Mouse (Mus musculus): ENCODE data around the gene Ctcf. TPM values are rescaled to one million over a fixed set of nuclear protein-coding genes. Genes with fewer than 3 reads are reported as not detected.
A peak's percentile ranks its signal among the peaks of the same experiment; 100 is the strongest.

Ctcf gene
- polyA plus RNA-seq, 1 experiment, result 69.7 TPM

DNA sequence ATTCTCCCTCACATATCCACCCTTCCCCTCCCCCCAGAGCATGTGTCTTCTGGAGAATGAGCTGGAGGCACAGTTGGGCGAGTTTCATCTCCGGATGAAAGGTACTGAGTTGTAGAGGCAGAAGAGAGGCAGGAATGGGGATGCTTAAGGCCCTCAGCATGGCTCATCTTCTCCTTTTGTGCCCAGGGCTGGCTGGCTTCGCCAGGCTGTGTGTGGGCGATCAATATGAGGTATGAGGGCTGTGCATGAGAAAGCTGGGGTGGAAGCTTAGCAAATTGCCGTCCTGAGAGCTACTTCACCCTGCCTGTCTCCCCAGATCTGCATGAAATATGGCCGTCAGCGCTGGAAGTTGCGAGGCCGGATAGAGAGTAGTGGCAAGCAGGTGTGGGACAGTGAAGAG lies 20.4 kb upstream of the Ctcf start:
- no peak overlapping the region for H3K27ac ChIP-seq (ENCODE audit: insufficient read depth, low read length)
- no peaks in the 10 kb centered on the region; the same call in 1 of the 2 replicates for H3K4me1 ChIP-seq (ENCODE audit: control insufficient read depth, insufficient read depth, low read length)
- no peak overlapping the region for H3K4me3 ChIP-seq (ENCODE audit: insufficient read depth, low read length)
- no peak for TF ChIP-seq CTCF (IDR thresholded peaks at IDR 0.05; ENCODE audit: borderline replicate concordance, insufficient read depth, low read length)

DNA sequence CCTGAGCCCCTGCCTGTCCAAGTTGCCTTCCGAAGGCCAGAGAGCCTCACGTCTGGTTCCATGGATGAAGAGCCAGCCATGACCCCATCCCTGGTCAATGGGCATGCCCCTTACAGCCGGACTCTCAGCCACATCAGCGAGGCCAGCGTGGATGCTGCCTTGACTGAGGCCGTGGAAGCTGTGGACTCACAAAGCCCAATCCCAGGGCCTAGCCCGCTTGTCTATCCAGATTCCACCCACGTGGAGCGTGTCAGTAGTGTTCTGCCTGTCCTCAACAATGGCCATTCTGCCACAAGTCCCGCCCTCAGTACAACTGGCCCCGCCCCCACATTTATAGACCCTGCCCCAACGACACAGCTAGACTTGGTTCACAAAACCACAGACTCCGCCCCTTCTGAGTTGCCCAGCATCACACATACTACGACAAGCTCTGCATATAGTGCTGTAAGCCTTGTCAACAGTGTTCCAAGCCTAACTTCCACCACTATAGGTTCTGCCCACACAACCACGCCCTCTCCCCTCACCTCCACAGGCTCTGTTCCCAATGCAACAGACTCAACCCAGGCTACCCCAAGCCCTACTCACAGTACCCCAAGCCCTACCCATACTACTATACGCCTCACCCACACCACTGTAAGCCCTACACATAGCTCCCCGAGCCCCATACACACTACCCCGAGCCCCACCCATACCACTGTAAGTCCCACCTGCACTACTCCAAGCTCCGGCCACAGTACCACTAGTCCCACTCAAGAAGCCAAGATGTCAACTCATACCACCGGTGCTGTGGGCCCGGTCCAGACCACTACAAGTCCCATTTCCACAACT lies 18.7 kb upstream of the Ctcf start:
- Histone ChIP-seq H3K4me3 (ENCODE audit: insufficient read depth, low read length) (no peak overlapping the region), H3K27ac (ENCODE audit: insufficient read depth, low read length) (no peak overlapping the region), H3K4me1 (ENCODE audit: control insufficient read depth, insufficient read depth, low read length) (no peaks in the 10 kb centered on the region)
- TF ChIP-seq POLR2A (IDR thresholded peaks at IDR 0.05; ENCODE audit: low read depth, low read length), result no peak
- no peak for TF ChIP-seq CTCF (IDR thresholded peaks at IDR 0.05; ENCODE audit: borderline replicate concordance, insufficient read depth, low read length)

DNA sequence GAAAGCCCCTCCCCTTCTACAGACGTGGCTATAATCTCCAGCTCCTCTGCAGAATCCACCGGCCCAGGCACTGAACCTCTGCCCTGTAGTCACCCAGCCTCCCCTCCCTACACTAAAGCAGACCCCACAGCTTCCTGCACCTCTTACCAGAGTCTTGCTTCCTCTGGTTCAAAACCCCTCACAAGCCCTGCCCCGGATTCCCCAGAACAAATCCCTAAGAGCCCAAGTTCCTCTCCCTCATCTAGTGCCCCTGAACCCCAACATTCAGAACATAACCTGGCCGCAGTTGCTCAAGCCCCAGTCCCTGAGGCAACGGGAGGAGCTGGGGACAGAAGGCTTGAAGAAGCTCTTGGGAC lies 18.1 kb upstream of the Ctcf start:
- no peak overlapping the region for H3K4me3 ChIP-seq (ENCODE audit: insufficient read depth, low read length)
- H3K27ac ChIP-seq (ENCODE audit: insufficient read depth, low read length), result no peak overlapping the region
- TF ChIP-seq POLR2A (IDR thresholded peaks at IDR 0.05; ENCODE audit: low read depth, low read length) (no peak), CTCF (IDR thresholded peaks at IDR 0.05; ENCODE audit: borderline replicate concordance, insufficient read depth, low read length) (no peak)
- H3K4me1 ChIP-seq (ENCODE audit: control insufficient read depth, insufficient read depth, low read length), result 0 out of 2 replicates have a peak, but pooled peaks cover 2% of the 10 kb centered on the region

DNA sequence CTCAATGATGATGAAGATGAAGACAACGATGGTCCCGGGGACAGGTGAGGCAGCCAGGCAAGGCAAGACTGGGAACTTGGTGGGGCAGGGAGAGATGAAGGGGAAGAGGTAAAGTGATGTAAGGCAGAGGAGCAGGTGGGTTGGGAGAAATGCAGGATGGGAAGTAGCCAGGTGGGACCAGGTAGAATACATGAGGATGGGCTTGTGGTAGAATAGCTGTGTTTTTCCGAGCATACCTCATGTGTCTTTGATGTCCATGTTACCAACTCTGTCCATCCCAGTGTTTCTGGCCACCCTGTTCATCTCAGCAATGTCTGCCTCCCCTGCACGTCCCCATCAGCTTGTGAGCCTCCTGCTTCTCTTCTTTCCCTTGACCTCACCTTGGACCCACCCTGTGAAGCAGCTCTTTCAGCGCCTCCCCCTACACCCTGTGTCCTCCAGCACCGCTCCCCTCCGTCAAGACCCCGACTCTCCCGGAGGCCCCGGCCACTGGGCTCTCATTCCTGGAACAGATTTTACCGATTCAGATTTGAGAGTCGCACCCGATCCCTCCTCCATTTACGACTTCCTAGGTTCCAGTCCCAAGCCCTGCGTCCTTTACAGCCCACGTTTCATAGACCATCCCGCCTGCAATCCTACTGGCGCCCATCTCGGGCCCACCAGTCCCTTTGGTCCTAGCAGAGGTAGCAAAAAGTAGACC lies 17.3 kb upstream of the Ctcf start:
- H3K4me1 ChIP-seq (ENCODE audit: control insufficient read depth, insufficient read depth, low read length), result 0 out of 2 replicates have a peak, but pooled peaks cover 2% of the 10 kb centered on the region
- no peak overlapping the region for H3K4me3 ChIP-seq (ENCODE audit: insufficient read depth, low read length)
- no peak overlapping the region for H3K27ac ChIP-seq (ENCODE audit: insufficient read depth, low read length)
- TF ChIP-seq POLR2A (IDR thresholded peaks at IDR 0.05; ENCODE audit: low read depth, low read length) (no peak), CTCF (IDR thresholded peaks at IDR 0.05; ENCODE audit: borderline replicate concordance, insufficient read depth, low read length) (no peak)

DNA sequence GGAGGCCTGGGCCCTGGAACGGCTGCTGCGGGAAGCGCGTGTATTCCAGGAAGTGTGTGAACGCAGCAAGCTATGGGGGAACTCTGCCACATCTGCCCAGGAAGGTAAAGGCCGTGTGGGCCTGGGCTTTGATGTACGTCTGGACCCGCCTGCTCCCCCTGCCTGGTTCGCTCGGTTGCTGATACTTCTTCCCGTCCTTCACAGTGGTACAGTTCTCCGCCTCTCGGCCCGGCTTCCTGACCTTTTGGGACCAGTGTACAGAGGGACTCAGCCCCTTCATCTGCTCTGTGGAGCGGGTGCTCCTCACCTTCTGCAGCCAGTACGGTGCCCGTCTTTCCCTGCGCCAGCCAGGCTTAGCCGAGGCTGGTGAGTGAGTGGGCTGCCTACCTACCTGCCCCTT lies 16.2 kb upstream of the Ctcf start:
- H3K4me1 ChIP-seq (ENCODE audit: control insufficient read depth, insufficient read depth, low read length), result peaks cover 5% of the 10 kb centered on the region; the same call in 1 of the 2 replicates
- H3K4me3 ChIP-seq (ENCODE audit: insufficient read depth, low read length), result no peak overlapping the region
- no peak overlapping the region for H3K27ac ChIP-seq (ENCODE audit: insufficient read depth, low read length)
- TF ChIP-seq POLR2A (IDR thresholded peaks at IDR 0.05; ENCODE audit: low read depth, low read length) (no peak), CTCF (IDR thresholded peaks at IDR 0.05; ENCODE audit: borderline replicate concordance, insufficient read depth, low read length) (no peak)

DNA sequence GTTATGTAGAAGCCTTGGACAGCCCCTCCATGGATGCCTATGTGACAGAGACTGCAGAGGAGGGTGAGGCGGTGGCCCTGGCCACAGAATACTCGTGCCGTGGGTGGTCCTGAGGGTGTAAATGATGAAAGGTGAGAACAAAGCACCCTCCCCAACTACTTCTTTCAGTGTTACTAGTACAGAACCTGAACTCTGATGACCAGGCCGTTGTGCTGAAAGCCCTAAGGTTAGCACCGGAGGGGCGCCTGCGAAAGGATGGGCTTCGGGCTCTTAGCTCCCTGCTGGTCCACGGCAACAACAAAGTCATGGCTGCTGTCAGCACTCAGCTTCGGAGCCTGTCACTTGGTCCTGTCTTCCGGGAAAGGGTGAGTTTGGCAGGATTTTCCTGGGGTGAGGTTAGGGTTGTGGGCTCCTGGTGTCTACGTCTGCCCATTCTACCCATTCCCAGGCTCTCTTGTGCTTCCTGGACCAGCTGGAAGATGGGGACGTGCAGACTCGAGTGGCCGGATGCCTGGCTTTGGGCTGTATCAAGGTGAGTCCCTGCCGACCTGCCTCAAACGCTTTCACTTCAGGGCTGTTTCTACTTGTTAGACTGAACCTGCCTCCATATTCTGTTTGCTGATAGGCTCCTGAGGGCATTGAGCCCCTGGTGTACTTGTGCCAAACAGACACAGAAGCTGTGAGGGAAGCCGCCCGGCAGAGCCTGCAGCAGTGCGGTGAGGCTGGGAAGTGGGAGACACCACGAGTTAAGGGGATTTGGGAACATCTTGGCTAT lies 15.2 kb upstream of the Ctcf start:
- H3K27ac ChIP-seq (ENCODE audit: insufficient read depth, low read length), result no peak overlapping the region
- H3K4me3 ChIP-seq (ENCODE audit: insufficient read depth, low read length), result no peak overlapping the region
- no peak for TF ChIP-seq CTCF (IDR thresholded peaks at IDR 0.05; ENCODE audit: borderline replicate concordance, insufficient read depth, low read length)
- TF ChIP-seq POLR2A (IDR thresholded peaks at IDR 0.05; ENCODE audit: low read depth, low read length), result no peak
- peaks cover 5% of the 10 kb centered on the region; the same call in 1 of the 2 replicates for H3K4me1 ChIP-seq (ENCODE audit: control insufficient read depth, insufficient read depth, low read length)

DNA sequence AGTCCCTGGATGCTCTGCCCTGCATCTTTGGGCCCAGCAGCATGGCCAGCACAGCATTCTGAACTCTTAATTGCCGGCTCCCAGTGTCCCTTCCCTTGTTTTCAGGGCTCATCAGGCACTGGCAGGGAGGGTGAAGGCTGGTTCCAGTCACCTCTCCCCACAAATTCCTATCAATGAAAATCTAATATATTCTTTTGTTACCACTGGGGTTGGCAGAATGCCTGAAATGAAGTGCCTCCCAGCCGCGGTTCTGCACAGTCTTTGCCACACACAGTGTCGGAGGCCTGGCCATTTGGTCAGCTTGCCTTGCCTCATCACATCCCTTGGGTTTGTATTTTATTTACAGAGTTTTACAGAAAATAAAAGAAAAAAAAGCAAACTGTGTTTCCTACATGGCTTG lies 14.5 kb upstream of the Ctcf start:
- Histone ChIP-seq H3K4me3 (ENCODE audit: insufficient read depth, low read length) (no peak overlapping the region), H3K4me1 (ENCODE audit: control insufficient read depth, insufficient read depth, low read length) (peaks cover 5% of the 10 kb centered on the region; the same call in 1 of the 2 replicates), H3K27ac (ENCODE audit: insufficient read depth, low read length) (no peak overlapping the region)
- no peak for TF ChIP-seq CTCF (IDR thresholded peaks at IDR 0.05; ENCODE audit: borderline replicate concordance, insufficient read depth, low read length)
- no peak for TF ChIP-seq POLR2A (IDR thresholded peaks at IDR 0.05; ENCODE audit: low read depth, low read length)

DNA sequence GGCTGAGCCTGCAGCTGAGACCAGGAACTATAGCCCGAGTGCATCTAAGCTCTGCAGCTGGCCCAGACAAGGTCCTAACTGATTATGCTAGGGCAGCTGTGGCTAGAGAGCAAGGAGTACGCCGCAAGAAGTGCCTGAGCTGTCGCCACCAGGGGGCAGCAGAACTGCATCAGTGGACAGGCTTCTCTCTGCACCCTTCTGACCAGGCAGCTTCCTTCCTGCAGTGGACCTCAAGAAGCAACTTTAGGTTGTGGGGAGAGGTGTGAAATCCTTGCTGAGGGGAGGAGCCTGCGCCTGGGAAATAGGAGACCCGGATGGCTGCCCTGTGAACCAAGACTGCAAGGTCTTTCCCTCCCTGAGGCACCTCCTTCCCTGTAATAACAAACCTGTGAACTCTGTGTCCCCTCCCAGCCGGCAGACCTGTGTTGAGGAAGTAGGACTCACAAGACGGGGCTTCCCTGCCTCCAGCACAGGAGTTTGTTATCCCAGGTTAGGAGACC lies 13.9 kb upstream of the Ctcf start:
- peaks cover 5% of the 10 kb centered on the region; the same call in 1 of the 2 replicates for H3K4me1 ChIP-seq (ENCODE audit: control insufficient read depth, insufficient read depth, low read length)

DNA sequence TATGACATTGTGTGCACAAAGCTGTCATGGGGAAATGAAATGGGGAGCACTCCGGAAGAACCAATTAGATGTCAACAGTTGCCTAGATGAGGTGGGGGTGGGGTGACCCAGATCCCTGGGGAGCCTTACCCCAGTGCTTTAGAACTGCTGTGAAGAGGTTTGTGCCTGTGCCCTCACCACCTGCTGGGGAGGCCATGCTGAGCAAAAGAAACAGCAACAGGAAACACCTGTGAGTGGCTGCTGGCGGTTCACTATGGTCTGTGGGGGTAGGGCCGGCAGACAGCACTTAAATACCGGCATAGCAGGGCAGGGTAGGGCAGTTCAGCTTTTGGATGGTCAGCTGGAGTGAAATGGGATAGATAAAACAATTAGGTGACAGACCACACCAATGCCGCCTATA lies 13.2 kb upstream of the Ctcf start:
- TF ChIP-seq CTCF (IDR thresholded peaks at IDR 0.05; ENCODE audit: borderline replicate concordance, insufficient read depth, low read length) (no peak), POLR2A (IDR thresholded peaks at IDR 0.05; ENCODE audit: low read depth, low read length) (no peak)
- H3K4me1 ChIP-seq (ENCODE audit: control insufficient read depth, insufficient read depth, low read length), result peaks cover 5% of the 10 kb centered on the region; the same call in 1 of the 2 replicates
- H3K27ac ChIP-seq (ENCODE audit: insufficient read depth, low read length), result no peak overlapping the region

More for the DNA sequence above, 13.9 kb upstream of the Ctcf start:
- Histone ChIP-seq H3K27ac (ENCODE audit: insufficient read depth, low read length) (no peak overlapping the region), H3K4me3 (ENCODE audit: insufficient read depth, low read length) (no peak overlapping the region)
- TF ChIP-seq CTCF (IDR thresholded peaks at IDR 0.05; ENCODE audit: borderline replicate concordance, insufficient read depth, low read length) (peak; percentile 99), POLR2A (IDR thresholded peaks at IDR 0.05; ENCODE audit: low read depth, low read length) (no peak)

More for the DNA sequence above, 13.2 kb upstream of the Ctcf start:
- H3K4me3 ChIP-seq (ENCODE audit: insufficient read depth, low read length), result no peak overlapping the region
